7 mouse cellular contexts compared by ENCODE assay signal in genomic region chr11:115187224-115187639, GRCm38 (mm10). TPM values are rescaled to one million over a fixed set of nuclear protein-coding genes. Genes with fewer than 3 reads are reported as not detected.
A peak's percentile ranks its signal among the peaks of the same experiment; 100 is the strongest.
DNase-seq lines count a peak whose midpoint lies in the region; ATAC-seq lines count a peak whose summit lies in the region.

Gene Tmem104, plus strand, starts transcription at chr11:115187487.

- H3K9ac ChIP-seq in intestine, embryonic 15.5 days: peak within 1 kb of the TSS; percentile 75
- H3K9ac ChIP-seq in midbrain, embryonic 11.5 days (ENCODE audit: low read length): peak within 1 kb of the TSS; percentile 75

- H3K4me3 ChIP-seq in intestine, embryonic 15.5 days (replicated peaks): peak within 1 kb of the TSS; percentile 66
- H3K4me3 ChIP-seq in midbrain, embryonic 11.5 days (ENCODE audit: low read depth, low read length): peak within 1 kb of the TSS; percentile 54

- WGBS in intestine, embryonic 15.5 days: under 1% methylated on average over 39 of the region's 39 CpGs
- under 1% methylated on average over 39 of the region's 39 CpGs for WGBS in midbrain, embryonic 11.5 days

- peak within 1 kb of the TSS; percentile 95 for H3K4me2 ChIP-seq in intestine, embryonic 15.5 days (replicated peaks)
- H3K4me2 ChIP-seq in midbrain, embryonic 11.5 days: peak within 1 kb of the TSS; percentile 91

- no peaks in the 10 kb centered on the region for H3K9me3 ChIP-seq in intestine, embryonic 15.5 days
- no peaks in the 10 kb centered on the region for H3K9me3 ChIP-seq in midbrain, embryonic 11.5 days (ENCODE audit: control insufficient read depth, low read length)

- H3K36me3 ChIP-seq in intestine, embryonic 15.5 days: peaks cover 2% of the 10 kb centered on the region; the same call in 1 of the 2 replicates
- H3K36me3 ChIP-seq in midbrain, embryonic 11.5 days (ENCODE audit: control insufficient read depth, insufficient read depth, low read length): no peaks in the 10 kb centered on the region

- intact Hi-C loops in gastrocnemius, postnatal 36 days (cut with DNase I): no loop called here
- intact Hi-C loops in left cerebral cortex, postnatal 36 days (cut with DNase I): no loop called here

- DNase-seq in adrenal gland, adult 2 months: peak; percentile 100
- DNase-seq in embryo, embryonic 11.5 days (ENCODE audit: low read depth, low spot score): peak; percentile 98
- DNase-seq in gastrocnemius, postnatal 36 days: peak; percentile 97 to 100
- peak; percentile 99 to 100 for DNase-seq in left cerebral cortex, postnatal 36 days (ENCODE audit: low spot score in 2 of 2)
- peak; percentile 99 for DNase-seq in midbrain, embryonic 11.5 days (ENCODE audit: low spot score, missing footprints)
- peak; percentile 98 for DNase-seq in skeletal muscle tissue, adult 2 months (ENCODE audit: low read depth, low spot score)

- peaks cover 16% of the 10 kb centered on the region for H3K4me1 ChIP-seq in intestine, embryonic 15.5 days (replicated peaks)
- H3K4me1 ChIP-seq in midbrain, embryonic 11.5 days (ENCODE audit: control insufficient read depth, insufficient read depth, low read length): peaks cover 10% of the 10 kb centered on the region; the same call in 1 of the 2 replicates

- peak within 1 kb of the TSS; percentile 81 for H3K27ac ChIP-seq in intestine, embryonic 15.5 days
- H3K27ac ChIP-seq in midbrain, embryonic 11.5 days (ENCODE audit: low read depth, low read length): peak within 1 kb of the TSS; percentile 2; the same call in 1 of the 2 replicates

- no peaks in the 10 kb centered on the region for H3K27me3 ChIP-seq in intestine, embryonic 15.5 days (replicated peaks)
- no peaks in the 10 kb centered on the region for H3K27me3 ChIP-seq in midbrain, embryonic 11.5 days (ENCODE audit: control insufficient read depth, insufficient read depth, low read length)

- ATAC-seq in intestine, embryonic 15.5 days: peak; percentile 94
- peak; percentile 93 for ATAC-seq in midbrain, embryonic 11.5 days (ENCODE audit: low FRiP score)

RNA-seq across cellular contexts. Expression of gene Tmem104, which starts in this region (rescaled TPM):
- total RNA-seq in adrenal gland, adult 2 months (2021): 10 to 100 TPM; 23.7 to 27.9 TPM
- 26.5 and 34.7 TPM in 2 replicates for polyA plus RNA-seq in adrenal gland, adult 2 months (2012; rRNA removed)
- 1 to 10 TPM; 4.5 to 6.0 TPM for total RNA-seq in gastrocnemius, postnatal 36 days (2021)
- 9.3 and 12.2 TPM in 2 replicates for polyA plus RNA-seq in intestine, embryonic 15.5 days (2015; fragmentation: Nextera tagmentation; extraction: Ambion mirVana)
- total RNA-seq in left cerebral cortex, postnatal 36 days (2021): 10 to 100 TPM; 14.2 to 15.4 TPM
- polyA plus RNA-seq in midbrain, embryonic 11.5 days (2014; fragmentation: Nextera tagmentation; extraction: Ambion mirVana): 6.2 and 9.2 TPM in 2 replicates

Comparison
In these comparisons a context has a peak if more than half of its experiments do, and no peak if none do; other contexts are left out.
1. Peak in every context shown above with its lines: DNase-seq, ATAC-seq, H3K4me3 ChIP-seq and H3K27ac ChIP-seq.